Mouse (Mus musculus) bone marrow, adult 2 months (tissue): ENCODE results near the gene Ppih.
"Not testable (repeated sequence)": the region's sequence is repeated elsewhere in the genome, so short reads cannot be mapped to it uniquely, and the experiment has no call there.

ENCODE experiments used
- CTCF ChIP-seq: fragments of 200-500 bp; IDR thresholded peaks from 2 replicates; pipeline ENCODE4 v1.5.1; 2011; ENCODE audit warnings: low read length, control low read depth; ENCODE audit not compliant: control insufficient read depth, insufficient read depth
- POLR2A ChIP-seq: fragments of 200-500 bp; IDR thresholded peaks from 2 replicates; pipeline ENCODE4 v1.6.1; 2011; ENCODE audit warnings: low read depth, mild to moderate bottlenecking, control low read depth, low read length, borderline replicate concordance; ENCODE audit not compliant: control insufficient read depth

- TF ChIP-seq POLR2A, CTCF: not testable (repeated sequence)
Observed at GRCm38 (mm10) chr4:119278784-119279183, 41.6 kb downstream of the Ppih start.
